Mouse (Mus musculus) cerebellum, postnatal 25 days (tissue): ENCODE data around the gene Zfp292.

Experiments
- DNase-seq, 2 experiments: peaks; one replicate each; pipeline ENCODE4 v3.0.0; 2021; ENCODE audit warnings: mixed read lengths in 2 of 2

Gene Zfp292

DNA sequence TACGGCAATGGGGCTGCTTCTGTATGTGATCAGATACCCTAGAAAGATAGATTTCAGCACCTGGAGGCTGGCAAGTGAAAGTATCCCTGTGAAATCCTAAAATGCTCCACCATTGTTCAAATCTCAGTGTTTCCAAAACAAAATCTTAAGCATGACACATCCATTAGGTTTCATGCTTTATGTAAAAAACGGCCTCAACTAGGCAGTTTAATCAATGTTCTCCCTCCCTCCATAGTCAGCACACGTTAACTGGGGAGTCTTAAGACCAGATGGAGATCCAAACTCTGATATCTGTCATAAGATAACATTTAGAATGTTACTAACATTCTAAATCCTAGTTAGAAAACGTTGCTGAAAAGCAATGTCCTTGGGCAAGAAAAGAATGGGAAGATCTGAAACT lies 909 bp downstream of the Zfp292 start:
- DNase-seq, result no peak

DNA sequence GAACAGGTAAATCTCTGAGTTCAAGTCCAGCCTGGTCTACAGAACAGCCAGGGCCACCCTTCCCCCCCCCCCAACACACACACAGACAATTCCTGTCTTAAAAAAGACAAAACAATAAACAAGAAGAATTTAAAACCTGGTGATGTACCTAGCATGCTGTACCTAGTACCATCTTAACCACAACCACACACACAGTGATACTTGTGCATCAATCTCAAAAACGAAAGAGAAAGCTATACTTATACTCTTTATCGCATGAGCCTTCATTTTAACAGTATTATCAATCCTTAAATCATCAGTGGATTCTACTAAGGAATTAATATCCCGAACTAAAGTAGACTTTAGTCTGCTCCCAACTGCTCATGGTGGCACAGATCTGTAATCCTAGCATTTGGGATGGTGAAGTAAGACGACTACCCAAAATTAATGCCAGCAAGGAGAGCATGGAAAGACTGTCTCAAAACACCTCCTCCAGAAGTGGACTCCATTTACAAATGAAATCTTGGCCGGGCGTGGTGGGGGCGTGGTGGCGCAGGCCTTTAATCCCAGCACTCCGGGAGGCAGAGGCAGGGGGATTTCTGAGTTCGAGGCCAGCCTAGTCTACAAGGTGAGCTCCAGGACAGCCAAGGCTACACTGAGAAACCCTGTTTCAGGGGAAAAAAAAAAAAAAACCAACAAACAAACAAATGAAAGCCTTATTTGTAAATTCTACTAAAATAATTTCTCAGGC lies 1.7 kb downstream of the Zfp292 start:
- DNase-seq, result no peak

DNA sequence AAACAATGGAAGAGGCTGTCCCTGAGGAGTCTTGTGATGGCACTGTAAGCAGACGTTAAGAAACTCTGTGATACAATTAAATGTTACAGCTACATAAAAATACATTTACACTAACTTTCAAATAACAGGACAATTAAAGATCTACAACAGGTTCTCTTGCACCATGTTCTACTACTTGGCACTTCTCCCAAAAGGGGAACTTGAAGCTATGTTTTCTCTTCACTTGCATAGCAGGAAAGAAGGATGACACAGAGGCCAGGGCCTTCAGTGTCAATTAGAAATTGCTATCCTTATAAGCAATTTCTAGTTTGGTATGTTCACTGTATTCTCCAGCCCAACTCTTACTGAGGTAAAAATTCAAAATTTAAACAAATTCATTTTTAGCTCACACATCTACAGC lies 8.5 kb downstream of the Zfp292 start:
- no peak for DNase-seq

DNA sequence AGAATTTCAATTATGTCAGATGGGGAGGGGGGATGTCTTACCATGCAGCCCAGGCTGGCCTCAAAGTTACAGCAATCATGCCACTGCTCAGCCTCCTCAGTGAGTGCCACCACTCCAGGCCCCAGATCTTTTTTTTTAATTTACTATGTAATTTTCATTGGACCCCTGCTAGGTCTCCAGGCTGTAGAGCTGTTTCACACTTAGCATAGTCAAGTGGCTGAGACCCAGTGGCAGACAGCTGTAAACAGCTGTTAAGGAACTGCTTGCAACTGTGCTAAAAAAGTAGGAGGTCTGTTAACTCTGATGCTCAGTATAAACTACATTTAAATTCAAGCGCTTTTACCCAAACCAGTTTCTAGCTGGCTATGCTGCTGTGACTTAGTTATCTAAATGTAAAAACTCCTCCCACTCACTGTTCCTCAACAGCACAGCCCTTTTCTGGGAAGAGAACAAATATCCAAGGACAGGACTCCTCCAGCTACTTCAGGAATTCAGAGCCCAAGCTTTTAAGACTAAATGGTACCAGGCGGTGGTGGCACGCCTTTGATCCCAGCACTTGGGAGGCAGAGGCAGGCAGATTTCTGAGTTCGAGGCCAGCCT lies 9.8 kb downstream of the Zfp292 start:
- no peak for DNase-seq

DNA sequence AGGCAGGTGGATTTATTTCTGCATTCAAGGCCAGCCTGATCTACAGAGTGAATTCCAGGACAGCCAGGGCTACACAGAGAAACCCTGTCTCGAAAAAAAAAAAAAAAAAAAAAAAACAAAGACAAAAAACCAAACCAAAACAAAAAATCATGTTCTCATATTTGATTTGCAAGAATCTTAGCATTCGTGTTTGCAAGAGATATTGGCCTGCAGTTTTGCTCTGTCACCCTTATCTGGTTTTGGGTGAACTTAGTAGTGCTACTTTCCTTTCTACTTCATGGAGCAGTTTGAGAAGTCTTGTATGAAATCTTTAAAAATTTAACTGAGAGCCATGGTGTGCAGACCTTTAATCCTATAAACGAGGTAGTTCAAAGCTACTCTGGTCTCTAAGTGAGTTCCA lies 12.9 kb downstream of the Zfp292 start:
- DNase-seq, result no peak

DNA sequence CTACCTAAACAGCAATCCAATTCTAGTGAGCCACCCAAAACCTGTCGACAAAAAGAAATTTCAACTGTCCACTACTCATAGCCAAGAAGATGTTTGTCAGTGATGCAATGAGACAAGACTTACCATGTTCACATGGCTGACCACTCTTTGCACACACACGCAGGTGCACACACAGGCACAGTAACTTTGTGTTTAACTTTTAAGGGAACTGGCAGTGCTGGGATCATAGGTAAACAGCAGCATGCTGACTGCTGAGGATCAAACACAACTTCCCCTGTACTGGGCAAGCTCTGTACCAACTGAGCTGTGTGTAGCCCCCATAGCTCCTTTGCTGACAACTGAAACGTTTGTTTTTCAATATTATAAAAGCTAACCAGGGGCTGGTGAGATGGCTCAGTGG lies 21.3 kb downstream of the Zfp292 start:
- DNase-seq, result no peak

DNA sequence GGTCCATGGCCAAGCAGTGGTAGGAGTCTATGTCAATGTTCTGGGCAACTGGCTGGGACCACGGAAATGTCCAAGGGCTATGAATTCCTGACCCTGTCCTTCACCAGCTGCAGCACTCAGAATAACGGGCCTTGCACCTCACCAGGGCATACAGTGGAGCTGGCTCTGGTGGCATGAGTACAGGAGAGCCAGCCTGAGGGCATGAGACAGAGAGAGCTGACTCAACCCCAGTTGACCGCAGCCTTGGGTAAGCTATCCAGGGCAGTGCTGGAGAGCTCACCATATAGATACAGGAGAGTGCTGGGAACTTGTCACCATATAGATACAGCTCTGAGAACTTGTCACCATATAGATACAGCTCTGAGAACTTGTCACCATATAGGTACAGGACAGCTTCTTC lies 23.3 kb downstream of the Zfp292 start:
- no peak for DNase-seq

DNA sequence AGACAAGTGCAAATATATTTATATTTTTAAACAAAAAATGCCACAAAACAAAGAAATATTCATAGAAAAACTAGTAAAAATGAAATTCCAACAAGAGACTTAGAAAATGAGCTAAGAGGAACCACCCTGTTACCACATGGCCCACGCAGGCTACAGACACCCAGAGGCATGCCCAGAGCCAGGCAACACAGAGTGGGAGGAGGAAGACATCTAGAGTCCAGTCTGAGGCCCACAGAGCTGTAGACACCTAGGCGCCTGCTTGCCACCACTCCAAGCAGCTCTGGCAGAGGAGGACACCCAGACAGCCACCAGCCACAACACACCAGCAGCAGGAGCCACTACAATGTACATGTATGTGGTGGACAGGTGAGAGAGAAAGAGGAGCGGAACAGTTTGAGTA lies 23.9 kb downstream of the Zfp292 start:
- no peak for DNase-seq

DNA sequence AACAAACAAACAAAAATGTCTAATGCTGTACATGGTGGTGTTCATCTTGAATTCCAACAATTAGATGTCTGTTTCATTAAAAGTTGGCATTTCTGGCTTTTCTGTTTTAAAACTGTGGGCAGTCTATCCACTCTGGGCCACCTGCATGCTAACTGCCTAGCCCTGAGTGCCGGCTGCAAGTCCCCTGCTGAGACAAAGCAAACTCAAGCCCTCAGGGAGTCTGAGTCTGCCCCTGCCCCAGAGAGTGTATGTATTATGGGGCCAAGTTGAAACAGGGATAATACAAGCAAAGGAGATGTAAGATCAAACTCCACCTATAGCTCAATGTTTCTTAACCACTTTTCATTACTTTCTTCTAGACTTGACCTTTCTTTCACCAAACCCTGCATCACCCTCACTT lies 26.8 kb downstream of the Zfp292 start:
- no peak for DNase-seq

DNA sequence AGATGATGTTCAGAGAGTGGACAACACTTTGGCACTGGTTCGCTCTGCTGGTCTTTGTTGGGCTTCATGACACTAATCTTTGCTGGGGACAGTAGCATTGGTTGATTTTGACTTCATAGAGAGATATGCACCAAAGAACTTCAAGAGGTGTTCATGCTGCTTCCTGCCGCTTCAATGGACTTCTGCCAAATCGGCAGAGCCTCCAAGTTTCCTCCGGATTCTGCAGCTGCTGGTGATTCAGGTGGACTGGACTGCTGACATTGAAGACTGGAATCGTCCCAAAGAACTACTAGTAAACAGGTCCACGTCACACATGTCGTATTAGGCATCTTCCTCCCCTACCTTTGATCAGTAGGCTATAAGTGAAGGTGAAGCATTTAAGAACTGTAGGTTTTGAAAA lies 30.7 kb downstream of the Zfp292 start:
- DNase-seq, result peak in 1 of 2 experiments; percentile 48

DNA sequence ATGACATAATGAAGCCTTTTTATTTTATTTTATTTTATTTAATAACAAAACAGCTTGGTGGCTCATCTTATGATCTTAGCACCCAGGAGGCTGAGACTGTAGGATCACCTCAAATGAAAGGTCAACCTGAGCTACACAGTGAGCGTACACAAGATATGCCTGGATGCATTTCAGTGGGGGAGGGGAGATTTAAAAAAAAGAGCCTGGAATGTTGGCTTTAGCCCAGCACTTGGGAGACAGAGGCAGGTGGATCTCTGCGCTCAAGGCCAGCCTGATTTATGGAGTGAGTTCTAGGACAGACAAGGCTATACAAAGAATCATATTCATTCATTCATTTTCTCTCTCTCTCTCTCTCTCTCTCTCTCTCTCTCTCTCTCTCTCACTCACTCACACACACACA lies 32.6 kb downstream of the Zfp292 start:
- DNase-seq, result no peak

DNA sequence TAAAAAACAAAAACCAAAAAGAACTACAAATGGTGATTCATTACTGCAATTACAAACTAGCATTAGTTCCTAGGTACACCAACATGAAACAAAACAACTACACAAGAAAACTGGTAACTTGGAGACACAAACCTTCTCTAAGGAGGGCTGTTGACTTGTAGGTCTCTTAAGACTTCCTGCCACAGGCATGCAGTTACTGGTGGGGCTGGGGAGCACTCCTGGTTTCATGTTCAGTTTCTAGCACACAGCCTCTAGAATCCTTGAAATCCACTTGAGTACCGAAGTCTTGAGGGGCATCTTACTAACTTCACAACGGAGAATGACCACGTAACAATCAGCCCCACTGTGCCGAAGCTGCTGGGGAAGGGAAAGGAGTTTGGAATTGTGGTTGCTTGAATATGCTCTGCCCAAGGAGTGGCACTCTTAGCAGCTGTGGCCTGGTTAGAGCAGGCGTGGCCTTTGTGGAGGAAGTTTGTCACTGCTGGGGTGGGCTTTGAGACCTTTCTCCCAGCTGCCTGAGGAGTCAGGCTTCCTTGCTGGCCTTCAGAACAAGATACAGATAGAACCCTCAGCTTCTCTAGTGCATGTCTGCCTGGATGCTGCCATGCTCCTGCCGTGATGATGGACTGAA lies 35.0 kb downstream of the Zfp292 start:
- DNase-seq, result no peak

DNA sequence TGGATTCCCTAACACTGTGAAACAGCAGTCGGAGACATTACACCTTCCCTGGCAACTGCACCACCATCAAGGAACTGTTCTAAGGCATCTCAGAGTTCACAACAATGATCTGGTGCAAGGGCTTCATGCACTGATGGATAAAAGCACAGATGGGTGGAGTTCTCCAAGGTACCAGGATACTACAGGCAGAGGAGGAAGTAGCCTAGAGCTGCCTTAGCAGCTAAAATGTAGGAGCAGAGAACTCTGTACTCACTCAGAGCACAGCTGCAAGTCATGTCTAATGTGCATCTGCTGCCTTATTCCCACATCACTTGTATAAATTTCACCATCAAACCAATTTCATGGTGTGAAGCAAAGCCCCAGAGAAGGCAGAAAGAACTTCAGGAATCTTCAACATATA lies 38.9 kb downstream of the Zfp292 start:
- DNase-seq, result no peak

DNA sequence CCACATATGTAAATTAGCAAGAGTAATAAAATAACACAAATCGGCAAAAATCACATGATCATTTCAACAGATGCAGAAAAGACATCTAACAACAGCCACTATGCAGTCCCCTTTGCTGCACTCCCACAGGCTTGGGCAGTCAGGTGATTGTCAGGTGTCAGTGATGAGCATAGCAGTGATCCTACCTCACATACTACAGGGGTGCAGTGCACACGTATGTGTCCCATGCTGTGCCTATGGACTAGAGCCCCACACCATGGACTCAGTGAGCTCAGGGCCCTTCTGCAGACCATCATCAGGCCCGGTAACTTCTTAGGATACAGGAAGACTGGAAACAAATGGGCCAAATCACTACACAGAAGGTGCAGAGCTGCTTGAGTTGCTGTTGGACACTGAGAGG lies 39.9 kb downstream of the Zfp292 start:
- no peak for DNase-seq

DNA sequence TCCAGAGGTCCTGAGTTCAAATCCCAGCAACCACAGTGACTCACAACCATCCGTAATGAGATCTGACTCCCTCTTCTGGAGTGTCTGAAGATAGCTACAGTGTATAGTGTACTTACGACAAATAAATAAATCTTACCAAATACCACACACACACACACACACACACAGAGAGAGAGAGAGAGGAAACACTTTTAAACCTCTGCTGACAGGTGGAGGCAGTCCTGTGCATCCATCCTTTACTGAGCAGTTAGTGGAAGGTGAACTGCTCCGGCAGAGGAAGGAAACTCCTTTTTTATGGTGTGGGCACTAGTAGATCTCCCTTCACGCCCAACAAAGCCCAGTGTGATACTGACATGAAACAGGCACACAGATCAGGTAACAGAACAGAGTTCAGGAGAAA lies 51.3 kb downstream of the Zfp292 start:
- no peak for DNase-seq

DNA sequence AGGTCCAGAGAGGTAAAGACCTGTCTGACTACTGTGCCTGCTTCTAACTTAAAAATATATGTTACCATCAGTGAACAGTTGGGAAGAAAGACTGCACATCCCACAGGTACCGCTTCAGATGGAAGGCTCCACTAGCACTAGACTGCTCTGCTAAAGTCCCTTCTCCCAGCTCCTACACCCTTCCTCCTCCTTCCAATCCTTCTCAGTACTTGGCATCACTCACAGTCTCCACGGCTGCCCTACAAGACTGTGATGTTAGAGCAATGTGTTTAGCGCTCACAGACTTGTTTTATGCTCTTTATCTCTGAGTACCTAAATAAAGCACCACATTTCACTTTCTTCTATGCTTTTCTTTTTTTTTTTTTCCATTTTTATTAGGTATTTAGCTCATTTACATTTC lies 53.3 kb downstream of the Zfp292 start:
- DNase-seq, result no peak

DNA sequence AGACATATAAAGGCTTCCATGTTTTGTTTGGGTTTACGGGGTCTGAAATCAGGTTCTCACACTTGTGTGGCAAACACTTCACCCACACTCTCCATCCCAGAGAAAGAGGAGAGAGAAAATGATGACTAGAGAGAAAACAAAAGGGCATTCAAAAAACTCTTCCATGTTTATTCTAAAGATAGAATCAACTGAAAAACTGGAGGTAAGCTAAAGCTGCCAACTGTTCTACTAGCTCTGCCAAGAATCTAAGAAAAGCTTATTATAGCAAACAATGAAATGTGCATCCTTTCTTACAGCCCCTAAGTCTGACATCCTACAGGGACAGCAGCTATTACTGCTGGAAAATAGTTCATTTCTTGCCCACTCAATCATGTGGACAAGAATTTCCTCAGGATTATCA lies 58.9 kb downstream of the Zfp292 start:
- peak in 1 of 2 experiments; percentile 17 for DNase-seq

DNA sequence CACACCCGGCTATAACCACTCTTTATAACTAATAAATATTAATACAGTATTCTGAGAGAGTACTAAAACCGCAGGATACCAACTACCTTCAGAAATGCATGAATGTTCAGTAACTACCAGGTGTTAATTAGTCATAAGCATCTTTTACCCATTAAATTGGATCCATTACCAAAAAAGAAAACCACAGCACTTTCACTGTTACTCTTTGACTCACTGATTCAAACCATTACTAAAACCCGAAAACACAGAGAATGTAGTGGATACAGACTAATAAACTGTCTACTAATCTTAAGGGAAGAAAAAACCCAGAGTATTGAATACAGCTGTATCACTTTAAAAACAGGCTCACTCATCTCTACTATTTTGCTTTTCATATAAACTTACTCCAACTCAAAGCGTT lies 62.9 kb downstream of the Zfp292 start:
- DNase-seq, result no peak

DNA sequence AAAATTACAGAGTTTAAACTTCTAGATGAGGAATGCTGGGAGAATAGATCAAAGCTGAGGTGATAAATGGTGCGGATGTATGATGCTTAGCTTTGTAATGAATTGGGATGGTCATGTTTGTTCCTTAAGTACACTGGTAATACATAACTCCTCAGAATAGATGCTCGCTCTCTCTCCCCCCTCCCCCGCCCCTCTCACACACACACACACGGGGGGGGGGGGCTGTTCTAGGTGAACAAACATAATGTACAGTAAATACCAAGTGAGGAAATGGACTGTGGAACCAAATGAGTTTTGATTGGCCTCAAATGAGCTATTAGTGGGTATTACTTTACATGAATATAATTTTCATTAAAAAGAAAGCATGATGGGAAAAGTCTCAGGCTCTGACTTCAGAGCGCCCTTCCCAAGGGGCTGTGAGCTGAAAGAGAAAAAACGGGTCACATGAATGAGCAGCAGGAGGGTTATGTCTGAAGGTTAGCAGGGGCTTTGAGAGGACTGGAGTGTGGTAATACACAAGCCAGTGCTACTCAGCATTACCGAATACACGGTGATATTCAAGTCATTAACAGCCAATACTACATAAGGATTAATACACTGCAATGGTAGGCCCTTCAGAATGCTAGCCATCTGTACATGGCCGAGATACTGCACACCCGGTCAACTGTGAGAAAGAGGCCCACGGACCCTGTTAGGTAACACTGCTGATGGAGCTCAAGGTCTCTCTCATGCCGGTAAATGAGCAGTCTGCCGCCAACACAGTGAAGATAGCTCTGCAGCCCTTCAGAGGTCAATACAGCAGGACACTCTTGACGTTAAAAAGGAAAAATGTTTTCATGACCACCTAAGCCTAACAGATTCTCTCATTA lies 81.4 kb downstream of the Zfp292 start:
- no peak for DNase-seq

DNA sequence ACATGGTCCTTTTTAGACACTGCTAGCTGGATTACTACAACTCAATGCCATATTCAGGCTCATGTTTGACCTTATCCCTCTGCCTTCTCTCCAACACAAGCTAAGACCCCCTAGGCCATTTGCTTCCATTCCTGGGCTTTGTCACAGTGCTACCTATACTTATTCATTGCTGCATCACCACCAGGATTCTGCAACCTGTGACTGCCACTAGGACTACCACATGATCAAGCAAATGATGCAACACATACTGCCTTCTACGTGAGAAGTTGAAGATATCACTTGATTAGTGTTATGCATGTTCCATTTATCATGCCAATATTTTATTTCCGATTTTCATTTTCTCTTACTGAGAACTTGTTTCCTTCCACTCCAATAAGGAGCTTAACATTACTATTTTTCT lies 84.8 kb downstream of the Zfp292 start:
- DNase-seq, result no peak

DNA sequence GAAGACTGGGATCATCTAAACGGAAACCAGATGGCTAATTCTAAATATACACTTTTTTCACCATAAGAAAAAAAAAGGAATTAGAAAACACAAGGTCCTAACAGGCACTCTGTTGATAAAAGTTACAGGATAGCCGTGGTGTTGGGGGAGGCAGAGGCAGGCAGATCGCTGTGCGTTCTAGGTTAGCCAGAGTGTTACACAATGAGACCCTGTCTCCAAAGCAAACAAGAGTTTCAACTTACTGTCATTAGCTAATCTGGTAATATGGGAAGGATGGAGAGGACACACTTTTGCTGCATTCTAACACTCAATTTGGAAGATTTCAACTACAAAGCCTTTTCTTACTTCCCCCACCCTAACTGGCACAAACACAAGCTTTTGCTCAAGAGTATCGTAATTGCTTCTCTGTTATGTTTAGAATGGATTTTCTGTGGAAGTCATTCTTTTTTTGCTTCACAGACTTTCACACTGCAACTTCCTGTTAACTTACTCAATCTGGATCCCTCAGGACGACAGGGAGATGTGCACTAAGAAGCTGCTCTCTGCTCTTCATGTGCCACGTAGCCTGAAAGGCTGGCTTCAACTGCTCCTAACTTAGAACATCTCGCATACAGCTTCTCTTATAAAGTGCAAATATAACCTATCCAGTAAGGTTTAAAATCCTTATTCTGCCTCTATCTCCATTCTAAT lies 85.3 kb downstream of the Zfp292 start:
- no peak for DNase-seq

DNA sequence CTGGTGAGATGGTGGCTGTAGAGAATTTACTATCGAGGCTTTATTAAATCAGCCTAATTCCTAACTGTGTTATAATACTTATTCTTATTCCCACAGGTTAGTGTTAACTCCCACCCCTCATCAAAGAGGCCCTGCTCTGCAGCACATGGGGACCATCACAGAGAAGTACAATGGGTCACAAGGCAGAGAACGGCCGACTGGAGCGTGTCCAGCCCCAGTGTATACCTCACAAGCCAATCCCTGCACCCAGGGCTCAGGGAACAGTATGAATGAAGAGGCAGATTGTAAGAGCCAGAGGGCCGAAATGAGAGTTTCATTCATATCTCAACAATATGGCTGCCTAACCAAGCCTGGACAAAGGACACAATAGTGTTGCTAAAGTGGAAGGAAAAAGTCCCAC lies 86.5 kb downstream of the Zfp292 start:
- DNase-seq, result no peak

DNA sequence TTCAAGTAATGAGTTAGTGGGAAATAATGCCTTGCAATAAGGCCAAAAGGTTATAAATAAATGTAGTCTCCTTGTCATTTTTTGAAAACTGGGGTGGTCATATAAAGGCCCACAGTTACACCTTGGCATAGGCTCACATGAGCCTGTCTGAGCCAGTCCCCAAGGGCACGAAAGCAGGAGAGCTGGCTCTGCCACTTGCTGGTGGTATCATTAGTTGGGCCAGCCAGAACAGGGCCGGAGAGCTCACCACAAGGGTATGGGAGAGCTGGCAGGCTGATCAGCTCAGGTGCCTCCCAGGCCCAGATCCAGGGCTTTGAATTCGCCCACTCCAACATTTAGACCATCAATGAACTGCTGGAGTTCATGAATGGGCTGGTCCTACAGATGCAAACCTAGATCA lies 96.3 kb downstream of the Zfp292 start:
- DNase-seq, result no peak
